Mouse (Mus musculus): ENCODE measurements around the gene Arhgap17.

GRCm38 (mm10) chr7:123251343-123251742 lies 118.4 kb downstream of the Arhgap17 start:
- TF ChIP-seq EP300 (IDR thresholded peaks at IDR 0.05; ENCODE audit: low read depth), result no peak
- TF ChIP-seq CTCF (IDR thresholded peaks at IDR 0.05; ENCODE audit: low read depth), result no peak

Data from liver, postnatal 0 days (tissue).